Mouse (Mus musculus): ENCODE results near the gene Mdga1.

Mdga1 gene

GRCm38 (mm10) chr17:29887881-29888826, 81.7 kb downstream of the Mdga1 start:
- no peak for DNase-seq (ENCODE audit: extremely low spot score, low read depth, low spot score)

- DNase-seq (ENCODE audit: extremely low spot score, low read depth, low spot score) = no peak
These were observed 82.5 kb downstream of the Mdga1 start for GRCm38 (mm10) chr17:29887271-29887880.

DNA sequence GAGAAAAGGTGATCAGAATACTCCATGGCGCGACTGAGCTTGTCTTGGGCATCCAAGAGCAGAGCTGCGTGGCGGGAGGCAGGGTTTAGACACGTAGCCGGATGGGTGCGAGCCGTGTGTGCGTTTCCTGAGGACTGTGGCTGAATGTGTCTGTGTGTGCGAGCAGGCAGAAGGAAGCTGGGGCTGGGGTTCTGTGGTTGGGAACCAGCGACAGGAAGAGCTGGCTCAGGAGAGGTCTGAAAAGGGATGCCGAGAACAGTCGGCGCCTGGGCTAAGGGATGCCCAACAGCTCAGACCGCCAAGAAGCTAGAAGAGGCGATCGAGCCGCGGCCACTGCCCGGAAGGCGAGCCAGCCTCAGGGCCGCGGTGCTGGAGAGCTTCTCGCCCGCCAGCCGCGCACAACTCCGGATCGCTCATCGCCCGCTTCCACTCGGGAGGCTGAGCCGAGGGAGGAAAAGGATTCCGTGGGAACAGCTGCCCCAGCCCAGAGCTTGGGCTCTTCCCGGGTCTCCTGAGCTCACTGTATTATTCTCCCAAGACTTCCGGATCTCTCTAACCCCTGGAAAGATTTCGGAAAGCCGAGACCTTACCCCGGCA, 83.1 kb downstream of the Mdga1 start:
- DNase-seq (ENCODE audit: extremely low spot score, low read depth, low spot score) = no peak

GRCm38 (mm10) chr17:29886061-29886460, 83.8 kb downstream of the Mdga1 start:
- no peak for DNase-seq (ENCODE audit: extremely low spot score, low read depth, low spot score)

- DNase-seq (ENCODE audit: extremely low spot score, low read depth, low spot score) = no peak
These were observed 85.3 kb downstream of the Mdga1 start for GRCm38 (mm10) chr17:29884596-29884995.

GRCm38 (mm10) chr17:29883351-29883750, 86.5 kb downstream of the Mdga1 start:
- no peak for DNase-seq (ENCODE audit: extremely low spot score, low read depth, low spot score)

- no peak for DNase-seq (ENCODE audit: extremely low spot score, low read depth, low spot score)
These were observed 87.0 kb downstream of the Mdga1 start for GRCm38 (mm10) chr17:29882885-29883284.

DNA sequence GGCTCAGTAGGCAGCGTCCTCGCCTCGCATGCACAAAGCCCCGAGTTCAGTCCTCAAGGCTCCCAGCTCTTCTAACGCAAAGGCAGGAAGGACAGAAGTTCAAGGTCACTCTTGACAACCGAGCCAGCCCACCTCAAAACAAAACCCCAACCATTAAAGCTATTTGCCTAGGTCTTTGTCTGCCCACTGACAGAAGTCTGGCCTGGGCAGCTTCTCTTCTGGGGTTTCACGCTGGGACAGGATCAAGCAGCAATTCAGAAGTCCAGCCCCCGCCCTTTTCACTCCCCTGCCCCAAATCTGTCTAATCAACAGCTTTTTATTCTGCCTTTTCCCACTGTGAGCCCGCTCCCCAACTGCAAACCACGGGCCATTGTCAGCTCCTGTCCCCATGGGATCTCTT, 89.6 kb downstream of the Mdga1 start:
- DNase-seq (ENCODE audit: extremely low spot score, low read depth, low spot score) = no peak

DNA sequence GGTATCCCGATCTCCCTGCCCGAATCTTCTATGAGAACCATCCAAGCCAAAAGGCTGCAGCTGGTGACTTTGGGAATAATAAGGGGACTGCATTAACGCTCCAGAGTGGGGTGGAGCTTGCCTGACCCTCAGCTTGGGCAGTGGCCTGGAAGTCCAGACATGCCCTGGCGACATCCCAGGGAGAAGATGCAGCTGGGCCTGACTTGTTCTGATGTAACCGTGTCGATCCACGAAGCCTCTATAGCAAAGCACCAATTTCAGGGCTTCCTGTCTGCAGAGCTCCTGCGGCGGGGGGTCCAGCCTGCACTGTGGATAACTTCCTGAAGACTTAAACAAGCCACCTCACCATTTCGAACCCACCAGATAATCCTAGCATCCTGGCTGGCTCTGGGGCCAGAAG, 90.9 kb downstream of the Mdga1 start:
- no peak for DNase-seq (ENCODE audit: extremely low spot score, low read depth, low spot score)

DNA sequence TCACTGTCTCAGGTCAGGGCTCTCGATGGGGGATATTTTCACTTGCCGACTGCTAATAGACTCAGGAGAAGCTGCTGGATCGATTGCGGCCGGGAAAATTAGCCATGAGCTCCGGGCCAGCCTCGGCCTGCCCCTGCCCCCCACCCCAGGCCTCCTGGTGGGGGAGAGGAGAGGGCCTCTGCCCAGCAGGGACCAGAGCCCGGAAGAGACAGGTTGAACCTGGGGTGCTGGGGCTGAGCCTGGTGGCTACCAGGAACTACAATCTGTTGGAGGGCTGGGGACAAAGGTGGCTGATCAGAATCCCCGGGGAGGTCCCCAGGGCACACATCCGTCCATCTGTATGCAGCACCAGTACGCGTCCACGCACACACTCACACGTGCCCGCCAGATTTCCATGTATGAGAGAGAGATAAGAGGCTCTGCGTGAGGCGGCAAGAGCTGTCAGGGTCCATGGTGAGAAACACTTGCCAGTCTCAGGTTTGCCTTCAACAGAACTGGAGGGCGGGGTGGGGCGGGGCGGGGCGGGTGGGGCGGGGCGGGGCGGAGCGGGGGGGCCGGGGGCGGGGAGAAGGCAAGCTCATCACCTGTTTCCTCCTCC, 95.7 kb downstream of the Mdga1 start:
- DNase-seq (ENCODE audit: extremely low spot score, low read depth, low spot score) = no peak

GRCm38 (mm10) chr17:29873580-29874015, 96.3 kb downstream of the Mdga1 start:
- DNase-seq (ENCODE audit: extremely low spot score, low read depth, low spot score) = no peak

DNA sequence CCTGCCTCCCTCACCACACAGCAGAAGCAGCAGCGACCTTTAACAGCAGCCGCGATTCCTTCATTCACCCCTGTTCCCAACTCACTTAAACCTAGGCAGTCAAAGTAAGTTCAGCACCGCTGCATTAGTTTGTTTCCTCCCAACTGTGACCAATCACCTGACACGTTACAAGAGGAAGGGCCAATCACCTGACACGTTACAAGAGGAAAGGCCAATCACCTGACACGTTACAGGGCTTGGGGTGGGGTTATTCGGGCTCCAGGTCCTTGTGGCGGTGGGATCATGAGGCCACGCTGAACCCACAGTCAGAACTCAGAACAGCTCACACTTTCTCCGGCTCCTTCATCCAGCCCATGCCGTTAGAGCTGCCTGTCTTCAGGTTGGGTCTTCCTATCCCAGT, 99.6 kb downstream of the Mdga1 start:
- DNase-seq (ENCODE audit: extremely low spot score, low read depth, low spot score) = no peak

- DNase-seq (ENCODE audit: extremely low spot score, low read depth, low spot score) = no peak
These were observed 104.0 kb downstream of the Mdga1 start for GRCm38 (mm10) chr17:29865914-29866313.

GRCm38 (mm10) chr17:29864440-29864839, 105.4 kb downstream of the Mdga1 start:
- no peak for DNase-seq (ENCODE audit: extremely low spot score, low read depth, low spot score)

- no peak for DNase-seq (ENCODE audit: extremely low spot score, low read depth, low spot score)
These were observed 110.1 kb downstream of the Mdga1 start for GRCm38 (mm10) chr17:29859788-29860283.

DNA sequence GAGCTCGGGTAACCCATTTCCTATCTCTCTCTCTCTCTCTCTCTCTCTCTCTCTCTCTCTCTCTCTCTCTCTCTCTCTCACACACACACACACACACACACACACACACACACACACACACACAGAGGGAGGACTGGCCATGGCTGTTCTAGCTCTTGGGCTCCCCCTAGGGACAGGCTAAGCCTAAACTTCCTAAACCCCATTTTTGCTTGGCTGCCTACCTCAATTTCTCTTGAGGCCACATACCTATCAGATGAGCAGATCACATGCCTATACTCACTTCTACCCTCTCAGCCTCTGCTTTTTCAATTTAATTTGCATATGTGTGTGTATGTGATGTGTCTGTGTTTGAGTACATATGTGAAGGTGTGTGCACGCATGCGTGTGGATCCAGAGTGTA, 111.1 kb downstream of the Mdga1 start:
- DNase-seq (ENCODE audit: extremely low spot score, low read depth, low spot score) = no peak

GRCm38 (mm10) chr17:29855702-29856580, 113.9 kb downstream of the Mdga1 start:
- DNase-seq (ENCODE audit: extremely low spot score, low read depth, low spot score) = no peak

- no peak for DNase-seq (ENCODE audit: extremely low spot score, low read depth, low spot score)
These were observed 115.1 kb downstream of the Mdga1 start for GRCm38 (mm10) chr17:29854835-29855234.

DNA sequence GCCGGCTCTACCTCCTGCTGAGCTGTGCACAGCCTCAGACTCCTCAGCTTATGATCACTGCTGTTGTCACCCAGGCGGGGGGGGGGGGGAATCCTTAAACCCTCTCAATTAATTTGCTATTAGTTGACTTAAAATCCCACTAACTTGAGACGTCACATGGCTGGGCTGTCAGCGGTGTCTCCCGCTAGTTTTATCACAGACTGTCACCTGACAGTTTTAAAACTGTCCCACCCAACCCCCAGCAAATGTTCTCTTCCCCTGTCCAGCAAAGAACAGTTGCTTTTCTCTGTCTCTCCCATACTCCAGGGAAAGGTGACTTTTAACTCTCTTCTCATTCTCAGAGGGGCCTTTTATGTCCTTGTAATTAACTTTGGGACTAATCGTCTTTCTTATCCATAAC, 115.5 kb downstream of the Mdga1 start:
- no peak for DNase-seq (ENCODE audit: extremely low spot score, low read depth, low spot score)

GRCm38 (mm10) chr17:29852846-29853486, 116.9 kb downstream of the Mdga1 start:
- DNase-seq (ENCODE audit: extremely low spot score, low read depth, low spot score) = no peak

Data from hindlimb bud, embryonic 11.5 days (tissue).